In genomic region chr6:146436916-146437496, GRCm38 (mm10) we compare ENCODE assay signal across 15 mouse cellular contexts.
A peak's percentile ranks its signal among the peaks of the same experiment; 100 is the strongest.
DNase-seq lines count a peak whose midpoint lies in the region; ATAC-seq lines count a peak whose summit lies in the region.
"Had no signal": no experiment of that assay in that cellular context is flagged by ENCODE, and none has a peak within 500 bp of the region (broad histone marks: within the 10 kb centered on the region; RNA-seq: fewer than 3 reads in every experiment).

No protein-coding gene starts in this region.

- H3K4me3 ChIP-seq in kidney, embryonic 14.5 days (ENCODE audit: low read length): no peak overlapping the region
- H3K4me3 ChIP-seq in hindbrain, embryonic 14.5 days (replicated peaks; ENCODE audit: low read length): no peak overlapping the region
- H3K4me3 ChIP-seq in midbrain, embryonic 16.5 days (ENCODE audit: low read depth, low read length): no peak overlapping the region
- H3K4me3 ChIP-seq: erythroblast, embryonic 14.5 days; heart, adult 2 months; hindbrain, embryonic 15.5 days; layer of hippocampus, adult 2 months; liver, embryonic 15.5 days had no signal

- H3K4me1 ChIP-seq in kidney, embryonic 14.5 days (ENCODE audit: control insufficient read depth, insufficient read depth, low read length): no peaks in the 10 kb centered on the region
- no peaks in the 10 kb centered on the region for H3K4me1 ChIP-seq in hindbrain, embryonic 14.5 days (replicated peaks; ENCODE audit: control insufficient read depth, insufficient read depth, low read length)
- 0 out of 2 replicates have a peak, but pooled peaks cover 3% of the 10 kb centered on the region for H3K4me1 ChIP-seq in midbrain, embryonic 16.5 days (ENCODE audit: control insufficient read depth, insufficient read depth, low read length)
- H3K4me1 ChIP-seq: hindbrain, embryonic 15.5 days; liver, embryonic 15.5 days had no signal

- no peaks in the 10 kb centered on the region for H3K9me3 ChIP-seq in kidney, embryonic 14.5 days (ENCODE audit: control insufficient read depth, low read length)
- H3K9me3 ChIP-seq in hindbrain, embryonic 14.5 days (ENCODE audit: control insufficient read depth, low read length): no peaks in the 10 kb centered on the region
- H3K9me3 ChIP-seq in midbrain, embryonic 16.5 days (replicated peaks; ENCODE audit: control insufficient read depth, low read length, poor library complexity, severe bottlenecking): no peaks in the 10 kb centered on the region; the same call in 1 of the 2 replicates
- H3K9me3 ChIP-seq: hindbrain, embryonic 15.5 days; liver, embryonic 15.5 days had no signal

- no peak overlapping the region for H3K4me2 ChIP-seq in kidney, embryonic 14.5 days (replicated peaks; ENCODE audit: low read depth, low read length)
- H3K4me2 ChIP-seq in hindbrain, embryonic 14.5 days (replicated peaks): no peak overlapping the region
- H3K4me2 ChIP-seq in midbrain, embryonic 16.5 days (ENCODE audit: low read length): no peak overlapping the region
- H3K4me2 ChIP-seq: hindbrain, embryonic 15.5 days; liver, embryonic 15.5 days had no signal

- H3K27me3 ChIP-seq in kidney, embryonic 14.5 days (ENCODE audit: control insufficient read depth, insufficient read depth, low read length): no peaks in the 10 kb centered on the region
- no peaks in the 10 kb centered on the region for H3K27me3 ChIP-seq in hindbrain, embryonic 14.5 days (ENCODE audit: control insufficient read depth, insufficient read depth, low read length)
- H3K27me3 ChIP-seq in midbrain, embryonic 16.5 days (ENCODE audit: control insufficient read depth, insufficient read depth, low read depth, low read length): no peaks in the 10 kb centered on the region
- H3K27me3 ChIP-seq: hindbrain, embryonic 15.5 days; liver, embryonic 15.5 days had no signal

- H3K27ac ChIP-seq in kidney, embryonic 14.5 days (ENCODE audit: low read depth, low read length): no peak overlapping the region
- H3K27ac ChIP-seq in hindbrain, embryonic 14.5 days: no peak overlapping the region
- peak overlapping the region; percentile 49; the same call in 1 of the 2 replicates for H3K27ac ChIP-seq in midbrain, embryonic 16.5 days (ENCODE audit: low read length)
- H3K27ac ChIP-seq: heart, adult 2 months; hindbrain, embryonic 15.5 days; layer of hippocampus, adult 2 months; liver, embryonic 15.5 days had no signal

- DNase-seq in kidney, postnatal 10 days: peak; percentile 32
- DNase-seq in ZHBTc4 (ENCODE audit: low read depth, low spot score): peak; percentile 57
- DNase-seq in hindbrain, embryonic 14.5 days (ENCODE audit: low spot score): no peak
- no peak for DNase-seq in cerebellum, adult 11-12 months
- DNase-seq: cerebellum, adult 9-11 months; heart, adult 2 months; right cerebral cortex, postnatal 14 days; thymus, postnatal 25 days had no signal

- no peaks in the 10 kb centered on the region for H3K36me3 ChIP-seq in kidney, embryonic 14.5 days (ENCODE audit: control insufficient read depth, insufficient read depth, low read length)
- H3K36me3 ChIP-seq in hindbrain, embryonic 14.5 days (replicated peaks; ENCODE audit: control insufficient read depth, insufficient read depth): no peaks in the 10 kb centered on the region
- no peaks in the 10 kb centered on the region for H3K36me3 ChIP-seq in midbrain, embryonic 16.5 days (ENCODE audit: control insufficient read depth, insufficient read depth, low read length)
- H3K36me3 ChIP-seq: hindbrain, embryonic 15.5 days; liver, embryonic 15.5 days had no signal

- no peak for ATAC-seq in kidney, embryonic 14.5 days (ENCODE audit: low FRiP score, low TSS enrichment)
- ATAC-seq in hindbrain, embryonic 14.5 days (ENCODE audit: low FRiP score): peak; percentile 43; the same call in 1 of the 2 replicates
- peak; percentile 81 for ATAC-seq in midbrain, embryonic 16.5 days
- no peak for ATAC-seq in erythroblast, adult 5-6 weeks (replicated peaks; ENCODE audit: low FRiP score, poor library complexity, severe bottlenecking)

- 50% methylated on average over 12 of the region's 12 CpGs for WGBS in kidney, embryonic 14.5 days
- WGBS in hindbrain, embryonic 14.5 days: 48% methylated on average over 12 of the region's 12 CpGs
- 43% methylated on average over 12 of the region's 12 CpGs for WGBS in midbrain, embryonic 16.5 days

- no peak overlapping the region for H3K9ac ChIP-seq in kidney, embryonic 14.5 days (ENCODE audit: low read depth, low read length)
- no peak overlapping the region for H3K9ac ChIP-seq in hindbrain, embryonic 14.5 days
- no peak overlapping the region for H3K9ac ChIP-seq in midbrain, embryonic 16.5 days (ENCODE audit: low read depth, low read length)
- H3K9ac ChIP-seq: hindbrain, embryonic 15.5 days; liver, embryonic 15.5 days had no signal

Comparison
In these comparisons a context has a peak if more than half of its experiments do, and no peak if none do; other contexts are left out.
1. DNase-seq: peak in kidney, postnatal 10 days (single experiment) and ZHBTc4 (single experiment); none in hindbrain, embryonic 14.5 days (single experiment) and cerebellum, adult 11-12 months (single experiment).
2. ATAC-seq: peak in hindbrain, embryonic 14.5 days (single experiment) and midbrain, embryonic 16.5 days (single experiment); none in kidney, embryonic 14.5 days (single experiment) and erythroblast, adult 5-6 weeks (single experiment).